Mouse (Mus musculus): Measurements from ENCODE around the gene Hist2h2bb.
"Not testable (repeated sequence)": the region's sequence is repeated elsewhere in the genome, so short reads cannot be mapped to it uniquely, and the experiment has no call there.

- not testable (repeated sequence) for TF ChIP-seq POLR2A (IDR thresholded peaks at IDR 0.05; ENCODE audit: borderline replicate concordance, low read depth, low read length)
- TF ChIP-seq CTCF (IDR thresholded peaks at IDR 0.05; ENCODE audit: low read depth, low read length), result peak; percentile 95
Observed at GRCm38 (mm10) chr3:96287334-96287733, 17.8 kb downstream of the Hist2h2bb start.

Data from bone marrow macrophage, adult 2 months (primary cell).